Mouse (Mus musculus): Measurements from ENCODE around the gene Rab38. TPM values are rescaled to one million over a fixed set of nuclear protein-coding genes. Genes with fewer than 3 reads are reported as not detected.

Gene Rab38
- polyA plus RNA-seq (2012; rRNA removed): 7.6 and 9.1 TPM in 2 replicates

DNA sequence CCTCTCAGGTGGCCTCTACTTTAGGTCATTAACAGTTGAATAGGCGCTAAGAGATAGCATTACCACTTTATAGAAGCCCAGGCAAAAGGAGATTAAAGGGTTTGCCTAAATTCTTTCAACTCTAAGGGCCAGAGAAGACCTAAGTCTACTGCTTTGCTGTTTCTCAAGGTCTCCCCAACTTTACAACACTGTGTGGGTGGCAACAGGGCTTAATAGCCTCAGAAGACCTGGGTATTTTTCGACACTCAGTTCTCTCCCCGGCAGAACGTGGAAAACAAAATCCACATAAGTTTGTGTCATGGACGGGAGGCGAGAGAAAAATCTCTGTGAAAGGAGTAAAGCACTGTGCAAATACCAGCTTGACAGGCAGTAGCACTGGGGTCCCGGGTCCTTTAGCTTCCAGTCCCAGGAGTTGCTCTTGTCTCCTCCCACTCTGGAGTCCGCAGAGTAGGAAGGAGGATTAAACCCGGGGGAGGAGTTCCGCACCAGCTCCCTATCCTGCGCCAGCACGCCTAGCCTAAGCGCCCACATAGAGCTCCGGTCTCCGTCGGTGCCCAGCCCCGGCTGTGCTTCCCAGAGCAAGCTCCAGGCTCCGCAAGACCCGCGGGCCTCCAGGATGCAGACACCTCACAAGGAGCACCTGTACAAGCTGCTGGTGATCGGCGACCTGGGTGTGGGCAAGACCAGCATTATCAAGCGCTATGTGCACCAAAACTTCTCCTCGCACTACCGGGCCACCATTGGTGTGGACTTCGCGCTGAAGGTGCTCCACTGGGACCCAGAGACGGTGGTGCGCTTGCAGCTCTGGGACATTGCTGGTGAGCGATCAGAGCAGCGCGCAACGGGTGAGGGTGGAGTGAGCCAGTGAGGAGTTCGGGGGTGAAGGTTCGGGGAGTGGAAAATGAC, at the start of gene Rab38:
TSS of gene Rab38 (plus strand) at position 488 of the 906 bp plus-strand sequence.
- TF ChIP-seq CTCF (conservative IDR thresholded peaks at IDR 0.05; ENCODE audit: insufficient read depth, insufficient read length, low read depth, low read length) (no peak), POLR2A (IDR thresholded peaks at IDR 0.05; ENCODE audit: low read depth, low read length) (no peak)
- Histone ChIP-seq H3K27me3 (replicated peaks; ENCODE audit: control insufficient read depth, insufficient read depth, low read length) (no peaks in the 10 kb centered on the region), H3K36me3 (ENCODE audit: control insufficient read depth, insufficient read depth, low read length) (no peaks in the 10 kb centered on the region), H3K4me3 (ENCODE audit: insufficient read depth, low read depth, low read length) (peak within 1 kb of the TSS; percentile 79), H3K27ac (ENCODE audit: insufficient read depth, low read depth, low read length) (no peak within 1 kb of the TSS), H3K4me1 (ENCODE audit: control insufficient read depth, insufficient read depth, low read length) (no peaks in the 10 kb centered on the region)
- peak; percentile 74 for DNase-seq
- 3% methylated on average over 35 of the region's 35 CpGs for WGBS

GRCm38 (mm10) chr7:88394568-88394967, 35.5 kb upstream of the Rab38 start:
- Histone ChIP-seq H3K4me3 (ENCODE audit: insufficient read depth, low read depth, low read length) (no peak overlapping the region), H3K36me3 (ENCODE audit: control insufficient read depth, insufficient read depth, low read length) (no peaks in the 10 kb centered on the region), H3K4me1 (ENCODE audit: control insufficient read depth, insufficient read depth, low read length) (peaks cover 3% of the 10 kb centered on the region; the same call in 1 of the 2 replicates), H3K27me3 (replicated peaks; ENCODE audit: control insufficient read depth, insufficient read depth, low read length) (no peaks in the 10 kb centered on the region), H3K27ac (ENCODE audit: insufficient read depth, low read depth, low read length) (no peak overlapping the region)
- TF ChIP-seq POLR2A (IDR thresholded peaks at IDR 0.05; ENCODE audit: low read depth, low read length): no peak
- TF ChIP-seq CTCF (conservative IDR thresholded peaks at IDR 0.05; ENCODE audit: insufficient read depth, insufficient read length, low read depth, low read length): no peak
- 29% methylated on average over 1 of the region's 1 CpGs for WGBS
- DNase-seq: peak; percentile 29

- H3K4me3 ChIP-seq (ENCODE audit: insufficient read depth, low read depth, low read length): no peak overlapping the region
Observed at GRCm38 (mm10) chr7:88395745-88396144, 34.3 kb upstream of the Rab38 start.

DNA sequence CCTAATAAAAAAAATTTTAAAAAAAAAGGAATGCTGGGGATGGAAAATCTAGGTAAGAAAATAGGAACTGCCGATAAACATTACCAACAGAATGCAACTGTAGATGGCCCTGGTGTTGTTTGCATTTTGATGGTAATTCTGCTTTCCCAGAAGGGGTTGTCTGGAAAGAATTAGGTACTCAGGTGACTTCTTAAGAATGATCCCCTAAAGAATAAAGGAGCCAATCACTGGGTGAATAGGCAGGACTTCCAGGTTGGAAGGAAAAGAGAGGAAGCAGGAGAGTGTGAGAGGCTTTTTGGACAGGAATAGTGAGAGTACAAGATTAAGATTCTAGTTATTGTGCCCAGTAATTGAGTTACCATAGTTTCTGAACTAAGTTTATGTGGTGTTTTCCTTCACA, 24.8 kb upstream of the Rab38 start:
- Histone ChIP-seq H3K4me3 (ENCODE audit: insufficient read depth, low read depth, low read length) (no peak overlapping the region), H3K27ac (ENCODE audit: insufficient read depth, low read depth, low read length) (no peak overlapping the region), H3K27me3 (replicated peaks; ENCODE audit: control insufficient read depth, insufficient read depth, low read length) (no peaks in the 10 kb centered on the region), H3K4me1 (ENCODE audit: control insufficient read depth, insufficient read depth, low read length) (no peaks in the 10 kb centered on the region), H3K36me3 (ENCODE audit: control insufficient read depth, insufficient read depth, low read length) (no peaks in the 10 kb centered on the region)
- TF ChIP-seq POLR2A (IDR thresholded peaks at IDR 0.05; ENCODE audit: low read depth, low read length): no peak
- no peak for TF ChIP-seq CTCF (conservative IDR thresholded peaks at IDR 0.05; ENCODE audit: insufficient read depth, insufficient read length, low read depth, low read length)
- WGBS: 87% methylated on average over 1 of the region's 1 CpGs
- DNase-seq: no peak

More at GRCm38 (mm10) chr7:88395745-88396144, 34.3 kb upstream of the Rab38 start:
- Histone ChIP-seq H3K36me3 (ENCODE audit: control insufficient read depth, insufficient read depth, low read length) (no peaks in the 10 kb centered on the region), H3K27me3 (replicated peaks; ENCODE audit: control insufficient read depth, insufficient read depth, low read length) (no peaks in the 10 kb centered on the region), H3K4me1 (ENCODE audit: control insufficient read depth, insufficient read depth, low read length) (peaks cover 3% of the 10 kb centered on the region; the same call in 1 of the 2 replicates), H3K27ac (ENCODE audit: insufficient read depth, low read depth, low read length) (no peak overlapping the region)
- DNase-seq: peak; percentile 62
- WGBS: 24% methylated on average over 2 of the region's 2 CpGs
- TF ChIP-seq CTCF (conservative IDR thresholded peaks at IDR 0.05; ENCODE audit: insufficient read depth, insufficient read length, low read depth, low read length): no peak

DNA sequence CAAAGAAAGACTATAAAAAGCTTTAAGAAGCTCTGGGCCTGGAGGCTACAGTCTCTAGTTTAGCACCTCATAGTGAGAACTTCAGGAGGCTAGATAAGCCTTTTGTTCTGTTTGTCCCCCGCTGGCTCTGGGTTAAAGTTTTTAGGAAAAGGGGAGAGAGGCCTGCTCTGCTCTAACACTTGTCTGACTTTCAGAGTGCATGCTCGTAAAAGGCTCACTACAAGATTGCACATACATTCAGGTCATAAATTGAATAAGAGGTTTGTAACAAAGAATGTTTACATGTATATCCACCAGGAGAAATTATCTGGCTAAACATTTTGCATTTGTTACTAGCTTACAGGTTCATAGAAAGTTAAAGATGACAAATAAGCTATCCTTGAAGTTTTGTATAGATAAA, 23.6 kb upstream of the Rab38 start:
- Histone ChIP-seq H3K4me1 (ENCODE audit: control insufficient read depth, insufficient read depth, low read length) (no peaks in the 10 kb centered on the region), H3K27me3 (replicated peaks; ENCODE audit: control insufficient read depth, insufficient read depth, low read length) (no peaks in the 10 kb centered on the region), H3K27ac (ENCODE audit: insufficient read depth, low read depth, low read length) (no peak overlapping the region), H3K36me3 (ENCODE audit: control insufficient read depth, insufficient read depth, low read length) (no peaks in the 10 kb centered on the region), H3K4me3 (ENCODE audit: insufficient read depth, low read depth, low read length) (no peak overlapping the region)
- 67% methylated on average over 2 of the region's 2 CpGs for WGBS
- TF ChIP-seq CTCF (conservative IDR thresholded peaks at IDR 0.05; ENCODE audit: insufficient read depth, insufficient read length, low read depth, low read length): no peak
- TF ChIP-seq POLR2A (IDR thresholded peaks at IDR 0.05; ENCODE audit: low read depth, low read length): no peak
- DNase-seq: no peak

DNA sequence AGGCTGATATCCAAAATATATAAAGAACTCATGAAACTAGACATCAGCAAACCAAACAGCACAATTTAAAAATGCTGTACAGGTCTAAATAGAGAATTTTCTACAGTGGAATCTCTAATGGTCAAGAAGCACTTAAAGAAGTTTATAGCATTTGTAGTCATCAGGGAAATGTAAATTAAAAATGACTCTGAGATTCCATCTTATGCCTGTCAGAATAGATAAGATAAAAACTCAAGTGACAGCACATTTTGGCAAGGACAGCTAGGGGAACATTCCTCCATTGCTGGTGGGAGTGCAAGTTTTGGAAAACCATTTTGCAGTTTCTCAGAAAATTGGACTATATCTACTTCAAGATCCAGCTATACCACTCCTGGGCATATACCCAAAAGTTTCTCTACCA, 8.3 kb upstream of the Rab38 start:
- DNase-seq: no peak
- Histone ChIP-seq H3K27ac (ENCODE audit: insufficient read depth, low read depth, low read length) (no peak overlapping the region), H3K4me1 (ENCODE audit: control insufficient read depth, insufficient read depth, low read length) (no peaks in the 10 kb centered on the region)

GRCm38 (mm10) chr7:88423889-88424288, 6.2 kb upstream of the Rab38 start:
- H3K27me3 ChIP-seq (replicated peaks; ENCODE audit: control insufficient read depth, insufficient read depth, low read length): no peaks in the 10 kb centered on the region
- no peaks in the 10 kb centered on the region for H3K36me3 ChIP-seq (ENCODE audit: control insufficient read depth, insufficient read depth, low read length)
- H3K4me3 ChIP-seq (ENCODE audit: insufficient read depth, low read depth, low read length): no peak overlapping the region
- 60% methylated on average over 2 of the region's 2 CpGs for WGBS
- no peaks in the 10 kb centered on the region for H3K4me1 ChIP-seq (ENCODE audit: control insufficient read depth, insufficient read depth, low read length)
- no peak for DNase-seq
- no peak overlapping the region for H3K27ac ChIP-seq (ENCODE audit: insufficient read depth, low read depth, low read length)
- TF ChIP-seq POLR2A (IDR thresholded peaks at IDR 0.05; ENCODE audit: low read depth, low read length) (no peak), CTCF (conservative IDR thresholded peaks at IDR 0.05; ENCODE audit: insufficient read depth, insufficient read length, low read depth, low read length) (no peak)

More for the DNA sequence above, 8.3 kb upstream of the Rab38 start:
- TF ChIP-seq CTCF (conservative IDR thresholded peaks at IDR 0.05; ENCODE audit: insufficient read depth, insufficient read length, low read depth, low read length) (no peak), POLR2A (IDR thresholded peaks at IDR 0.05; ENCODE audit: low read depth, low read length) (no peak)
- no peaks in the 10 kb centered on the region for H3K36me3 ChIP-seq (ENCODE audit: control insufficient read depth, insufficient read depth, low read length)
- no peaks in the 10 kb centered on the region for H3K27me3 ChIP-seq (replicated peaks; ENCODE audit: control insufficient read depth, insufficient read depth, low read length)
- no peak overlapping the region for H3K4me3 ChIP-seq (ENCODE audit: insufficient read depth, low read depth, low read length)
